ENCODE assay signal across 26 mouse cellular contexts in the genomic region with DNA sequence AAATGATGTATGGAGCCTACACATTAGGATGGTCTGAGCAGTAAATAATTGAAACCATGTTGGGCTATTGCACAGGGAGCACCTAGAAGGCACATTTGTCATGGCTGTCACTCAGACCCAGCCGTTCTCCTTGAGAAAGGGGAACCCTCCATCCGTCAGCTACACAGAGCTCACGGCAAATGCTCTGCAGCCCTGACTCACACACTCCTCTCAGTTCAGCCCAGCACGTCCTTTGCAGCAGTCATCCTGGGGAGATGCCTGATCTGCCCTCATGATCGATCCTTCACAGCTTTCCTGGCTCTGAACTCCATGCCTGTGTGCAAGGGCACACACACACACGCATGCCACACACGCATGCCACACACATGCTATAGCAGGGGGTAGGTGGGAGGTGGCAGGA. TPM values are rescaled to one million over a fixed set of nuclear protein-coding genes. Genes with fewer than 3 reads are reported as not detected.
DNase-seq lines count a peak whose midpoint lies in the region; ATAC-seq and TF ChIP-seq lines count a peak whose summit lies in the region.
"Had no signal": no experiment of that assay in that cellular context is flagged by ENCODE, and none has a peak within 500 bp of the region (broad histone marks: within the 10 kb centered on the region; RNA-seq: fewer than 3 reads in every experiment).

No protein-coding gene starts in this region.

- H3K4me1 ChIP-seq in hindbrain, embryonic 14.5 days (replicated peaks; ENCODE audit: control insufficient read depth, insufficient read depth, low read length): peaks cover 22% of the 10 kb centered on the region; the same call in 1 of the 2 replicates
- H3K4me1 ChIP-seq in hindbrain, embryonic 12.5 days: peaks cover 10% of the 10 kb centered on the region
- H3K4me1 ChIP-seq in midbrain, postnatal 0 days (ENCODE audit: insufficient read depth, low read length): peaks cover 18% of the 10 kb centered on the region; the same call in 1 of the 2 replicates
- H3K4me1 ChIP-seq in midbrain, embryonic 10.5 days: peaks cover 19% of the 10 kb centered on the region
- H3K4me1 ChIP-seq in neural tube, embryonic 15.5 days: peaks cover 49% of the 10 kb centered on the region
- no peaks in the 10 kb centered on the region for H3K4me1 ChIP-seq in forebrain, postnatal 0 days (ENCODE audit: insufficient read depth)
- H3K4me1 ChIP-seq: liver, embryonic 15.5 days had no signal

- no peak for ATAC-seq in hindbrain, embryonic 14.5 days (ENCODE audit: low FRiP score)
- no peak for ATAC-seq in hindbrain, embryonic 12.5 days (ENCODE audit: low FRiP score)
- no peak for ATAC-seq in midbrain, postnatal 0 days (ENCODE audit: low FRiP score)
- ATAC-seq in neural tube, embryonic 15.5 days (ENCODE audit: low FRiP score): no peak
- ATAC-seq in forebrain, postnatal 0 days: no peak
- ATAC-seq: lung, postnatal 0 days had no signal

- 0 out of 2 replicates have a peak overlapping the region, but pooled peaks have one; percentile 37 for H3K9ac ChIP-seq in hindbrain, embryonic 14.5 days
- no peak overlapping the region for H3K9ac ChIP-seq in hindbrain, embryonic 12.5 days
- H3K9ac ChIP-seq in midbrain, postnatal 0 days (replicated peaks; ENCODE audit: low read length, poor library complexity, severe bottlenecking): peak overlapping the region; percentile 37; the same call in 1 of the 2 replicates
- H3K9ac ChIP-seq in neural tube, embryonic 15.5 days (replicated peaks): peak overlapping the region; percentile 28; the same call in 1 of the 2 replicates
- H3K9ac ChIP-seq in forebrain, postnatal 0 days: no peak overlapping the region
- H3K9ac ChIP-seq: heart, embryonic 13.5 days; liver, embryonic 15.5 days had no signal

- H3K27ac ChIP-seq in hindbrain, embryonic 14.5 days: no peak overlapping the region; the same call in 1 of the 2 replicates
- H3K27ac ChIP-seq in hindbrain, embryonic 12.5 days: no peak overlapping the region
- H3K27ac ChIP-seq in midbrain, postnatal 0 days (ENCODE audit: low read depth, low read length): no peak overlapping the region
- H3K27ac ChIP-seq in midbrain, embryonic 10.5 days (replicated peaks): no peak overlapping the region
- 0 out of 2 replicates have a peak overlapping the region, but pooled peaks have one; percentile 18 for H3K27ac ChIP-seq in neural tube, embryonic 15.5 days (replicated peaks)
- no peak overlapping the region for H3K27ac ChIP-seq in forebrain, postnatal 0 days (ENCODE audit: low read depth, low read length)
- H3K27ac ChIP-seq: heart, embryonic 13.5 days; liver, embryonic 15.5 days had no signal

- no peak for TF ChIP-seq CTCF in midbrain, postnatal 0 days (IDR thresholded peaks at IDR 0.05)
- TF ChIP-seq CTCF in forebrain, postnatal 0 days (IDR thresholded peaks at IDR 0.05; ENCODE audit: low read depth): no peak

- no peaks in the 10 kb centered on the region for H3K36me3 ChIP-seq in hindbrain, embryonic 14.5 days (replicated peaks; ENCODE audit: control insufficient read depth, insufficient read depth)
- H3K36me3 ChIP-seq in hindbrain, embryonic 12.5 days: no peaks in the 10 kb centered on the region
- 0 out of 2 replicates have a peak, but pooled peaks cover 3% of the 10 kb centered on the region for H3K36me3 ChIP-seq in midbrain, postnatal 0 days (ENCODE audit: insufficient read depth, low read length)
- H3K36me3 ChIP-seq in midbrain, embryonic 10.5 days: no peaks in the 10 kb centered on the region
- no peaks in the 10 kb centered on the region; the same call in 1 of the 2 replicates for H3K36me3 ChIP-seq in neural tube, embryonic 15.5 days
- no peaks in the 10 kb centered on the region for H3K36me3 ChIP-seq in forebrain, postnatal 0 days (ENCODE audit: insufficient read depth)
- H3K36me3 ChIP-seq: heart, embryonic 13.5 days; liver, embryonic 15.5 days had no signal

- H3K9me3 ChIP-seq in hindbrain, embryonic 14.5 days (ENCODE audit: control insufficient read depth, low read length): no peaks in the 10 kb centered on the region
- no peaks in the 10 kb centered on the region for H3K9me3 ChIP-seq in hindbrain, embryonic 12.5 days (replicated peaks)
- H3K9me3 ChIP-seq in midbrain, postnatal 0 days (ENCODE audit: low read length): no peaks in the 10 kb centered on the region
- H3K9me3 ChIP-seq in midbrain, embryonic 10.5 days (replicated peaks): no peaks in the 10 kb centered on the region
- no peaks in the 10 kb centered on the region for H3K9me3 ChIP-seq in neural tube, embryonic 15.5 days (replicated peaks)
- H3K9me3 ChIP-seq in forebrain, postnatal 0 days (ENCODE audit: low read length): no peaks in the 10 kb centered on the region
- H3K9me3 ChIP-seq: heart, embryonic 13.5 days; liver, embryonic 15.5 days had no signal

- H3K27me3 ChIP-seq in hindbrain, embryonic 14.5 days (ENCODE audit: control insufficient read depth, insufficient read depth, low read length): 0 out of 2 replicates have a peak, but pooled peaks cover 4% of the 10 kb centered on the region
- H3K27me3 ChIP-seq in hindbrain, embryonic 12.5 days: peaks cover 33% of the 10 kb centered on the region
- H3K27me3 ChIP-seq in midbrain, postnatal 0 days (ENCODE audit: insufficient read depth, low read length): no peaks in the 10 kb centered on the region
- peaks cover 50% of the 10 kb centered on the region for H3K27me3 ChIP-seq in midbrain, embryonic 10.5 days (ENCODE audit: low read depth, poor library complexity, severe bottlenecking)
- H3K27me3 ChIP-seq in neural tube, embryonic 15.5 days (replicated peaks): 0 out of 2 replicates have a peak, but pooled peaks cover 3% of the 10 kb centered on the region
- H3K27me3 ChIP-seq in forebrain, postnatal 0 days (ENCODE audit: insufficient read depth, low read length): no peaks in the 10 kb centered on the region

- H3K4me3 ChIP-seq in hindbrain, embryonic 14.5 days (replicated peaks; ENCODE audit: low read length): no peak overlapping the region
- no peak overlapping the region for H3K4me3 ChIP-seq in hindbrain, embryonic 12.5 days
- H3K4me3 ChIP-seq in midbrain, postnatal 0 days (ENCODE audit: low read depth, low read length): no peak overlapping the region
- no peak overlapping the region for H3K4me3 ChIP-seq in midbrain, embryonic 10.5 days
- no peak overlapping the region for H3K4me3 ChIP-seq in neural tube, embryonic 15.5 days (replicated peaks)
- no peak overlapping the region for H3K4me3 ChIP-seq in forebrain, postnatal 0 days (ENCODE audit: low read depth, low read length)
- H3K4me3 ChIP-seq: heart, embryonic 13.5 days; liver, embryonic 15.5 days had no signal

- 60% methylated on average over 7 of the region's 7 CpGs for WGBS in hindbrain, embryonic 14.5 days
- 72% methylated on average over 7 of the region's 7 CpGs for WGBS in hindbrain, embryonic 12.5 days
- WGBS in midbrain, postnatal 0 days: 62% methylated on average over 7 of the region's 7 CpGs
- 79% methylated on average over 7 of the region's 7 CpGs for WGBS in midbrain, embryonic 10.5 days
- 60% methylated on average over 7 of the region's 7 CpGs for WGBS in neural tube, embryonic 15.5 days
- 80% methylated on average over 7 of the region's 7 CpGs for WGBS in forebrain, postnatal 0 days

- H3K4me2 ChIP-seq in hindbrain, embryonic 14.5 days (replicated peaks): peak overlapping the region; percentile 3; the same call in 1 of the 2 replicates
- H3K4me2 ChIP-seq in hindbrain, embryonic 12.5 days (replicated peaks): no peak overlapping the region
- H3K4me2 ChIP-seq in midbrain, postnatal 0 days (ENCODE audit: low read depth, low read length, poor library complexity, severe bottlenecking): 0 out of 2 replicates have a peak overlapping the region, but pooled peaks have one; percentile 5
- peak overlapping the region; percentile 63 for H3K4me2 ChIP-seq in neural tube, embryonic 15.5 days
- no peak overlapping the region for H3K4me2 ChIP-seq in forebrain, postnatal 0 days (ENCODE audit: low read depth)
- H3K4me2 ChIP-seq: heart, embryonic 13.5 days; liver, embryonic 15.5 days had no signal

- DNase-seq in adrenal gland, adult 2 months: peak; percentile 27
- no peak for DNase-seq in adrenal gland, postnatal 25 days
- DNase-seq in hindbrain, embryonic 14.5 days (ENCODE audit: low spot score): no peak
- no peak for DNase-seq in midbrain, postnatal 0 days (ENCODE audit: low spot score)
- DNase-seq in midbrain, embryonic 10.5 days (ENCODE audit: low spot score): no peak
- DNase-seq in forebrain, postnatal 0 days: no peak
- DNase-seq: adrenal gland, postnatal 10 days; cerebellum, adult 9-10 months; heart, postnatal 4 days; kidney, adult 18-20 months; kidney, postnatal 10 days; thymus, postnatal 14 days had no signal

RNA-seq across cellular contexts. Expression of a gene that starts 3.1 kb away (rescaled TPM):
- 10 to 100 TPM; 11.5 to 19.6 TPM for total RNA-seq in adrenal gland, adult 2 months (2021)
- 5.2 and 10.2 TPM in 2 replicates for polyA plus RNA-seq in adrenal gland, adult 2 months (2012; rRNA removed)
- total RNA-seq in adrenal gland, postnatal 25 days (2021): 10.8 and 12.7 TPM in 2 replicates
- 24.6 and 25.4 TPM in 2 replicates for polyA plus RNA-seq in hindbrain, embryonic 14.5 days (2014; fragmentation: Nextera tagmentation; extraction: Ambion mirVana)
- 7.9 and 8.1 TPM in 2 replicates for polyA plus RNA-seq in hindbrain, embryonic 12.5 days (2016; fragmentation: Nextera tagmentation; extraction: Ambion mirVana)
- total RNA-seq in midbrain, postnatal 0 days (2014; rRNA removed): 64.2 and 66.1 TPM in 2 replicates
- polyA plus RNA-seq in midbrain, postnatal 0 days (2015; fragmentation: Nextera tagmentation; extraction: Ambion mirVana): 21.9 and 23.4 TPM in 2 replicates
- polyA plus RNA-seq in midbrain, embryonic 10.5 days (2016; fragmentation: Nextera tagmentation; extraction: Ambion mirVana): 1.3 and 2.1 TPM in 2 replicates
- polyA plus RNA-seq in neural tube, embryonic 15.5 days (2015; fragmentation: Nextera tagmentation; extraction: Ambion mirVana): 28.6 and 33.0 TPM in 2 replicates
- 37.7 and 39.6 TPM in 2 replicates for total RNA-seq in forebrain, postnatal 0 days (2014; rRNA removed)
- polyA plus RNA-seq in forebrain, postnatal 0 days (2015; fragmentation: Nextera tagmentation; extraction: Ambion mirVana): 12.8 and 18.3 TPM in 2 replicates
- total RNA-seq: megakaryocyte progenitor cell, adult 5-6 weeks; MEL; monocyte, adult 5-6 weeks; neutrophil, adult 5-6 weeks had no signal

RNA-seq across cellular contexts. Expression of a gene that starts 39.0 kb away (rescaled TPM):
- total RNA-seq in adrenal gland, adult 2 months (2021): not detected
- polyA plus RNA-seq in adrenal gland, adult 2 months (2012; rRNA removed): not detected in 2 replicates
- total RNA-seq in adrenal gland, postnatal 25 days (2021): 0.18 TPM in 1 of 2 replicates, not detected in the other
- polyA plus RNA-seq in hindbrain, embryonic 14.5 days (2014; fragmentation: Nextera tagmentation; extraction: Ambion mirVana): 0.29 and 0.35 TPM in 2 replicates
- not detected in 2 replicates for polyA plus RNA-seq in hindbrain, embryonic 12.5 days (2016; fragmentation: Nextera tagmentation; extraction: Ambion mirVana)
- 0.44 and 0.90 TPM in 2 replicates for total RNA-seq in midbrain, postnatal 0 days (2014; rRNA removed)
- 0.15 and 0.20 TPM in 2 replicates for polyA plus RNA-seq in midbrain, postnatal 0 days (2015; fragmentation: Nextera tagmentation; extraction: Ambion mirVana)
- 0.06 TPM in 1 of 2 replicates, not detected in the other for polyA plus RNA-seq in midbrain, embryonic 10.5 days (2016; fragmentation: Nextera tagmentation; extraction: Ambion mirVana)
- polyA plus RNA-seq in neural tube, embryonic 15.5 days (2015; fragmentation: Nextera tagmentation; extraction: Ambion mirVana): 0.33 and 0.36 TPM in 2 replicates
- total RNA-seq in forebrain, postnatal 0 days (2014; rRNA removed): 0.67 and 0.77 TPM in 2 replicates
- 0.12 and 0.16 TPM in 2 replicates for polyA plus RNA-seq in forebrain, postnatal 0 days (2015; fragmentation: Nextera tagmentation; extraction: Ambion mirVana)
- total RNA-seq: adrenal gland, postnatal 10 days; gastrocnemius, postnatal 4 days; heart, postnatal 4 days; megakaryocyte progenitor cell, adult 5-6 weeks; MEL; monocyte, adult 5-6 weeks; neutrophil, adult 5-6 weeks had no signal
- polyA plus RNA-seq: forebrain, embryonic 11.5 days; heart, embryonic 13.5 days; limb, embryonic 14.5 days; liver, embryonic 15.5 days; lung, postnatal 0 days; spleen, adult 2 months; stomach, embryonic 16.5 days had no signal

RNA-seq across cellular contexts. Expression of a gene that starts 56.9 kb away (rescaled TPM):
- 1 to 10 TPM in 1 of 2 experiments, under 1 TPM in 1; 0.81 to 1.2 TPM for total RNA-seq in adrenal gland, adult 2 months (2021)
- polyA plus RNA-seq in adrenal gland, adult 2 months (2012; rRNA removed): 0.47 and 0.57 TPM in 2 replicates
- 1.1 and 1.3 TPM in 2 replicates for total RNA-seq in adrenal gland, postnatal 25 days (2021)
- 0.55 and 0.83 TPM in 2 replicates for polyA plus RNA-seq in hindbrain, embryonic 14.5 days (2014; fragmentation: Nextera tagmentation; extraction: Ambion mirVana)
- 0.22 and 0.50 TPM in 2 replicates for polyA plus RNA-seq in hindbrain, embryonic 12.5 days (2016; fragmentation: Nextera tagmentation; extraction: Ambion mirVana)
- total RNA-seq in midbrain, postnatal 0 days (2014; rRNA removed): 0.61 TPM in 1 of 2 replicates, not detected in the other
- 0.93 and 1.4 TPM in 2 replicates for polyA plus RNA-seq in midbrain, postnatal 0 days (2015; fragmentation: Nextera tagmentation; extraction: Ambion mirVana)
- 0.84 and 0.93 TPM in 2 replicates for polyA plus RNA-seq in midbrain, embryonic 10.5 days (2016; fragmentation: Nextera tagmentation; extraction: Ambion mirVana)
- polyA plus RNA-seq in neural tube, embryonic 15.5 days (2015; fragmentation: Nextera tagmentation; extraction: Ambion mirVana): 1.2 and 2.8 TPM in 2 replicates
- 0.90 and 1.1 TPM in 2 replicates for total RNA-seq in forebrain, postnatal 0 days (2014; rRNA removed)
- 1.5 and 1.6 TPM in 2 replicates for polyA plus RNA-seq in forebrain, postnatal 0 days (2015; fragmentation: Nextera tagmentation; extraction: Ambion mirVana)
- total RNA-seq: MEL had no signal

Comparison
In these comparisons a context has a peak if more than half of its experiments do, and no peak if none do; other contexts are left out.
1. H3K4me2 ChIP-seq: peak in hindbrain, embryonic 14.5 days (single experiment), midbrain, postnatal 0 days (single experiment) and neural tube, embryonic 15.5 days (single experiment); none in hindbrain, embryonic 12.5 days (single experiment) and forebrain, postnatal 0 days (single experiment).
2. H3K9ac ChIP-seq: peak in hindbrain, embryonic 14.5 days (single experiment), midbrain, postnatal 0 days (single experiment) and neural tube, embryonic 15.5 days (single experiment); none in hindbrain, embryonic 12.5 days (single experiment) and forebrain, postnatal 0 days (single experiment).